Mouse (Mus musculus) cerebellum, adult 11-12 months (tissue): Measurements from ENCODE around the gene Rbm15b.

Experiments
- DNase-seq: peaks from one replicate; pipeline ENCODE4 v3.0.0; 2022

Rbm15b gene

GRCm38 (mm10) chr9:106884306-106884705, 2.9 kb downstream of the Rbm15b start:
- DNase-seq, result peak; percentile 31

- DNase-seq, result no peak
These were observed 4.1 kb downstream of the Rbm15b start for GRCm38 (mm10) chr9:106883085-106883484.

- no peak for DNase-seq
These were observed 5.1 kb downstream of the Rbm15b start for GRCm38 (mm10) chr9:106882176-106882575.

GRCm38 (mm10) chr9:106881071-106881755, 6.0 kb downstream of the Rbm15b start:
- DNase-seq, result no peak

- DNase-seq, result no peak
These were observed 7.8 kb downstream of the Rbm15b start for GRCm38 (mm10) chr9:106879471-106879870.

- no peak for DNase-seq
These were observed 10.6 kb downstream of the Rbm15b start for GRCm38 (mm10) chr9:106876666-106877065.

GRCm38 (mm10) chr9:106874216-106874615, 13.0 kb downstream of the Rbm15b start:
- no peak for DNase-seq

GRCm38 (mm10) chr9:106858036-106858435, 29.2 kb downstream of the Rbm15b start:
- DNase-seq, result no peak

GRCm38 (mm10) chr9:106856664-106857063, 30.6 kb downstream of the Rbm15b start:
- no peak for DNase-seq

GRCm38 (mm10) chr9:106842800-106843199, 44.4 kb downstream of the Rbm15b start:
- no peak for DNase-seq

GRCm38 (mm10) chr9:106840569-106840968, 46.7 kb downstream of the Rbm15b start:
- no peak for DNase-seq
